ENCODE assay signal across 11 mouse cellular contexts in genomic region chr3:137293174-137293591, GRCm38 (mm10). TPM values are rescaled to one million over a fixed set of nuclear protein-coding genes. Genes with fewer than 3 reads are reported as not detected.
A peak's percentile ranks its signal among the peaks of the same experiment; 100 is the strongest.
DNase-seq lines count a peak whose midpoint lies in the region; ATAC-seq and TF ChIP-seq lines count a peak whose summit lies in the region.
"Had no signal": no experiment of that assay in that cellular context is flagged by ENCODE, and none has a peak within 500 bp of the region (broad histone marks: within the 10 kb centered on the region; RNA-seq: fewer than 3 reads in every experiment).

No protein-coding gene starts in this region.

- H3K4me1 ChIP-seq in heart, embryonic 13.5 days = peaks cover 18% of the 10 kb centered on the region
- no peaks in the 10 kb centered on the region for H3K4me1 ChIP-seq in intestine, postnatal 0 days (replicated peaks; ENCODE audit: control insufficient read depth, insufficient read depth, low read length)
- H3K4me1 ChIP-seq: neural tube, embryonic 12.5 days had no signal

- peak; percentile 74; the same call in 1 of the 2 replicates for ATAC-seq in heart, embryonic 13.5 days (ENCODE audit: extremely low read depth, insufficient number of reproducible peaks, low FRiP score, low TSS enrichment)
- ATAC-seq in intestine, postnatal 0 days = no peak

- no peak for TF ChIP-seq CTCF in intestine, postnatal 0 days (IDR thresholded peaks at IDR 0.05; ENCODE audit: low read depth)

- no peaks in the 10 kb centered on the region for H3K9me3 ChIP-seq in heart, embryonic 13.5 days
- no peaks in the 10 kb centered on the region for H3K9me3 ChIP-seq in intestine, postnatal 0 days (ENCODE audit: control insufficient read depth)
- H3K9me3 ChIP-seq: neural tube, embryonic 12.5 days had no signal

- peak overlapping the region; percentile 49 for H3K4me2 ChIP-seq in heart, embryonic 13.5 days
- H3K4me2 ChIP-seq in intestine, postnatal 0 days (replicated peaks; ENCODE audit: low read depth) = no peak overlapping the region; the same call in 1 of the 2 replicates
- H3K4me2 ChIP-seq: neural tube, embryonic 12.5 days had no signal

- H3K36me3 ChIP-seq in heart, embryonic 13.5 days = no peaks in the 10 kb centered on the region
- H3K36me3 ChIP-seq in intestine, postnatal 0 days (ENCODE audit: control insufficient read depth, insufficient read depth) = no peaks in the 10 kb centered on the region
- H3K36me3 ChIP-seq: neural tube, embryonic 12.5 days had no signal

- WGBS in heart, embryonic 13.5 days = 7% methylated on average over 6 of the region's 6 CpGs
- 58% methylated on average over 6 of the region's 6 CpGs for WGBS in intestine, postnatal 0 days

- DNase-seq in 3134 (ENCODE audit: extremely low read depth, insufficient read length, low spot score) = peak; percentile 9
- peak; percentile 32 to 46 for DNase-seq in B cell, adult 2 months
- peak; percentile 15 to 34 for DNase-seq in kidney, postnatal 4 days
- no peak for DNase-seq in urinary bladder, postnatal 14 days (ENCODE audit: low spot score)
- no peak for DNase-seq in MN1 (ENCODE audit: low spot score)
- no peak for DNase-seq in cerebellum, adult 18-20 months
- DNase-seq: adrenal gland, adult 8-10 months had no signal

- no peaks in the 10 kb centered on the region for H3K27me3 ChIP-seq in heart, embryonic 13.5 days (replicated peaks)
- H3K27me3 ChIP-seq in intestine, postnatal 0 days (replicated peaks; ENCODE audit: control insufficient read depth, insufficient read depth, low read length) = no peaks in the 10 kb centered on the region
- H3K27me3 ChIP-seq: neural tube, embryonic 12.5 days had no signal

- peak overlapping the region; percentile 80 for H3K27ac ChIP-seq in heart, embryonic 13.5 days (replicated peaks)
- no peak overlapping the region for H3K27ac ChIP-seq in intestine, postnatal 0 days (ENCODE audit: low read depth, low read length)
- H3K27ac ChIP-seq: neural tube, embryonic 12.5 days had no signal

- no peak overlapping the region for H3K9ac ChIP-seq in heart, embryonic 13.5 days
- no peak overlapping the region for H3K9ac ChIP-seq in intestine, postnatal 0 days (ENCODE audit: low read depth, low read length)
- H3K9ac ChIP-seq: neural tube, embryonic 12.5 days had no signal

- peak overlapping the region; percentile 24; the same call in 1 of the 2 replicates for H3K4me3 ChIP-seq in heart, embryonic 13.5 days
- H3K4me3 ChIP-seq in intestine, postnatal 0 days (ENCODE audit: low read depth, low read length) = no peak overlapping the region
- H3K4me3 ChIP-seq: erythroblast, embryonic 14.5 days; neural tube, embryonic 12.5 days had no signal

RNA-seq across cellular contexts. Expression of gene Emcn, which starts 47.7 kb away (rescaled TPM):
- polyA plus RNA-seq in heart, embryonic 13.5 days (2015; fragmentation: Nextera tagmentation; extraction: Ambion mirVana) = 68.2 and 70.4 TPM in 2 replicates
- polyA plus RNA-seq in intestine, postnatal 0 days (2015; fragmentation: Nextera tagmentation; extraction: Ambion mirVana) = 21.4 and 21.5 TPM in 2 replicates
- polyA plus RNA-seq: erythroblast, embryonic 14.5 days had no signal

Comparison
In these comparisons a context has a peak if more than half of its experiments do, and no peak if none do; other contexts are left out.
1. DNase-seq: peak in 3134 (single experiment), B cell, adult 2 months (2 of 2) and kidney, postnatal 4 days (2 of 2); none in urinary bladder, postnatal 14 days (single experiment), MN1 (single experiment) and cerebellum, adult 18-20 months (0 of 2).